Mouse (Mus musculus): ENCODE results near the gene Kazald1.
A peak's percentile ranks its signal among the peaks of the same experiment; 100 is the strongest.

Kazald1 gene

DNA sequence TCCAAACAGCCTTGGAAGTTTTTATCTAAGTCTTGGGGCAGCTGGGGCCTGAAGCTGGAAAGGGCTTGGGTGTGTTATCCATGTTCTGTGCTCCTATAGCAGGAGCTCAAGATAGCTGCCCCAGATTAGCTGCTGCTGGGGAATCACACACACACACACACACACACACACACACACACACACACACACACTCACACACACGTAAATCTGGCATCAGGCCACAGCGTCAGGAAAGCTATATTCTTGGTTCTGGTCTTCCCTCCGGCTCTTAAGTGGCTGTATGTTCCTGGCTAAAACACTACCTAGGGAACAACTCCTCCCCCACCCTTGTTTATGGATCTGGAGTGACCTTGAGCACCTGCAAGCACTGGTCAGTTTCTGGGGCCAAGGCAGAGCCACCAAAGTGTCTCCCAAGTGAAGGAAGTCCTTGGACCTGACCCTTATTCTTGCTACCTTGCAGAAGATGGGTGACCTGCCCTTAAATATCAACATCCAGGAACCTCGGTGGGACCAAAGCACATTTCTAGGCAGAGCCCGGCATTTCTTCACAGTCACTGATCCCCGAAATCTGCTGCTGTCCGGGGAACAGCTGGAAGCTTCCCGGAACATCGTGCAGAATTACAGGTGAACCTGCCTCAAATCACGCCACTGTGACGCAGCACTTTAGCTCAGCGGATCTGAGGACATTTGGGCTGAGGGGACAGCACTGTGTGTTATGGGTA is 26.2 kb upstream of the Kazald1 start:
- no peak for DNase-seq

DNA sequence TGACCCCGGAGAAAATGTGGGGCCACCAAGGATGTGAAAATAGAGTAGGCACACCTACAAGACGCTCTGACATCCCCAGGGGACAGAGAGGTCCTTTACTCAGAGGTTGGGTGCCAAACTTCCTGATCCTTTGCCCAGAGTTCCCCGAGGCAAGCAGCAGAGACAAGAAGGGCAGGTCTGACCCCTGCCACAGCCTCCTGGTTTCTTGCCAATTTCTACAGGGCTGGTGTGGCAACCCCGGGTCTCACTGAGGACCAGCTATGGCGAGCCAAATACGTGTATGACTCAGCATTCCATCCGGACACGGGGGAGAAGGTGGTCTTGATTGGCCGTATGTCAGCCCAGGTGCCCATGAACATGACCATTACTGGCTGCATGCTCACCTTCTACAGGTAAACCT is 25.5 kb upstream of the Kazald1 start:
- DNase-seq, result no peak

DNA sequence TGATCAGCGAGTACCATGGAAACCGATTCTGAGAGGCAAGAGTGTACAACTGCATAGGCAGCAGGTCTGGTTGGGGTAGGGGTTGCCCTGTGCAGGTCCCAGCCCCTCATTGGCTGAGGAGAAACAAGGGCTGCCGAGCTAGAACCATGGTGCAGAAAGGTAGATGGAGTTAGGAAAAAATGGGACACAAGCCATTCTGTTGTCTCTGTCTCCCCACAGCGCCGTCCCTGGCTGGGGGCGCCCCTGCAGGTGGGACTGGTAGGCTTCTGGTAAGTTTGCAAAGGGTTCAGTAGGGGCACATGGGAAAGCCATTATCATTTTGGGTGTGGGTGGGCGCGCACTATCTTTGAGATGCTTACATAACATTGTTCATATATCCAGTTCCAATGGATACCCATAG is 21.6 kb upstream of the Kazald1 start:
- no peak for DNase-seq

DNA sequence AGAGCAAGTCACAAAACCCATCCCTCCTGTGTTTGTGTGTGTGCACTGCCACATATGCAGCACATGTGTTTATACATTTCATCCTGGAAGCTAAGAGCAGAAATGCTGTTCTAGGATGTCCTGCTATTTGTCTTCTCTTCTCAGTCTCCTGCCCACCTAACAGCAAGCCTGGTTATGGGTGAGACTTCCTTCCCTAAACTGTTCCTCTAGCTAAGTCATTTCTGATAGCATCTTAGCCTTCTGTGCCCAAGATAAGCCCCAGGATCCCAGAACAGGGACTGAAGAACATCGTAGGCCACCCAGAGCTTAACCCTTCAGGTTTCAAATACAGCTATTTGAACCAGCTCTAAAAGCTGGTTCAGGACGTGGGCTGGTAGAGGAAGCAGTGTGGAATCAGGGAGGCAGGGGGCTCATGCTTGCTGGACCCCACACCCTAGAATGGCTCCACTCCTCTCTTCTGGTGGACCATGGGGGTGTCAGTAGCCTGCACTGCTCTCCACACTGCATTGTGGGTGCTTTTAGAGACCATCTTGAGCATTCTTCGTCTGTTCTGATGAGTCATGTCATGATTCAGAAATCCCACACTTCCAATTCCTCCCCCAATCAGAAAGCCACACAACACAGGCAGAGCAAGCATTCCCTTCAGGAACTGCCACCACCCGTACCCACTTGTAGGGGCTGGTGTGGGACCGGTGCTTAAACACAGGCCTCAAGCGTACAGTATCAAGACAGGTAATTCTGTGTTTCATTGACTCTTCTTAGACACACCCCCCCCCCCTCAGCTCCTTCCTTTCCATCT is 19.9 kb upstream of the Kazald1 start:
- no peak for DNase-seq

DNA sequence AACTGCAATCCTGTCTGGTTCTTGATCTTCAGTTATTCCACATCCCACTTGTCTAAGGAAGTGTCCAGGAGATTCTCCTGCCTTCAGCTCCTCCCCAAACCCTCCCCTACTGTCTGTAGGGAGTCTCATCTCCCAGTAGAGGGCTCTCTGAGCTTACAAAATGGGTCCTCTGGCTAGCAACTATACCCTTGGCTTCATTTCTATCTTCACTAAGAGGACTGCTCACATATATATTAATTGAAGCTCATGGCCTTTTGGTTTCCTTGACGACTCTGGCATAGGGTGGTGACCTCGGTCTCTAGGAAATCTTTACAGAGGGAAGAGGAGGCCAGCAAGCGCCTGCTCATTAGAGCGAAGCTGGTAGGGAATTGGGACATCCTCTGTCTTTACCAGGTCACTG is 18.7 kb upstream of the Kazald1 start:
- no peak for DNase-seq

DNA sequence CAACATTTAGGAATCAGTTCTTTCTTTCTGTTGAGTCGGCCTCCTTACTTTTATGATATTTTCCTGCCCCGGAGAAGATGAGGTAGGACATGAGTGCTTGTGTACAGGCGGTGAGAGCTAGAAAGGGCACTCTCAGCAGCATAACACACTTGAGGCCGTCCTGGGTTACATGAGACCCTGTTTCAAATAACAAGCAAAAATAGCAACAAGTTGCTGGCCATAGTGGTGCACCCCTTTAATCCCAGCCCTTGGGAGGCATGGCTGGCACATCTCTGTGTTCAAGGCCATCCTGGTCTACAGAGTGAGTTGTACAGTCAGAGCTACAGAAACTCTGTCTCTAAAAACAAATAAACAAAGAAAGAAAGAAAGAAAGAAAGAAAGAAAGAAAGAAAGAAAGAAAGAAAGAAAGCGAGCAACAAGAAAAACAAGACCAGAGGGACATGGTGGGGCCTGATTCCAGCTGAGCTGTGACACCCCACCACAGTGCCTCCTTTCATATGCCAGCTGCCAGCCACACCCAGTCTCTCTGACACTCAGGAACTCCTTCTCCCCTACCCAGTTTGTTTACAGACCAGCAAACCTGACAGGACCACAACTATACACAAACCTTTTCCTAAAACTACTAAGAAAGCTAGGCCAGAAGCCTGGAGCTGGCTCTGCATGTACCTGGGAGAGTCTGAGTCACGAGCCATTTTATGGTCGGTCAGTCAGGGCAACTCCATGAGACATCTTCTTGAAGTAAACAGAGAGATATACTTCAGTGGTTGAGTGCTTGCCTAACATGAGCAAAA is 17.9 kb upstream of the Kazald1 start:
- DNase-seq, result peak; percentile 46

- DNase-seq, result no peak
Observed at GRCm38 (mm10) chr19:45057724-45058112, 17.3 kb upstream of the Kazald1 start.

- peak; percentile 95 for DNase-seq
Observed at GRCm38 (mm10) chr19:45058113-45058839, 16.8 kb upstream of the Kazald1 start.

- DNase-seq, result peak; percentile 58
Observed at GRCm38 (mm10) chr19:45058841-45059240, 16.2 kb upstream of the Kazald1 start.

- peak; percentile 75 for DNase-seq
Observed at GRCm38 (mm10) chr19:45063565-45064292, 11.3 kb upstream of the Kazald1 start.

DNA sequence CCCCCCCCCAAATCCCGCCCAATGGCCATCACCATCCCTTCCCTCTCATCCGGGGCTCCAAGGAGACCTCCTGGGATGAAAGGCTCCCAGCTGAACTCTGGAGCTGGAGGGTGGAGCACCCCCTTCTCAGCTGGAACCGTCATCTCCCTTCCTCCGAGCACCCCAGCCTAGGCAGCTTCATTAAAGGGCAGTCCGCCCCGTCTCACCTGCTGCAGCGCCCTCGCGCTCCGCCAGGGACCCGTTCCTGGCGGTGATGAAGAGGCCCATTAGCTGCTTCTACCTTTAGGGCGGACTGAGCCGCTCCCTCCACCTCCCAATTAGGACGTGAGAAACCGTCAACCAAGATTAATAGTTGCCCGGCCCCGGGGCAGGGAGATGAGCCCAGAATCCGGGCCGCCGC is 9.8 kb upstream of the Kazald1 start:
- no peak for DNase-seq

DNA sequence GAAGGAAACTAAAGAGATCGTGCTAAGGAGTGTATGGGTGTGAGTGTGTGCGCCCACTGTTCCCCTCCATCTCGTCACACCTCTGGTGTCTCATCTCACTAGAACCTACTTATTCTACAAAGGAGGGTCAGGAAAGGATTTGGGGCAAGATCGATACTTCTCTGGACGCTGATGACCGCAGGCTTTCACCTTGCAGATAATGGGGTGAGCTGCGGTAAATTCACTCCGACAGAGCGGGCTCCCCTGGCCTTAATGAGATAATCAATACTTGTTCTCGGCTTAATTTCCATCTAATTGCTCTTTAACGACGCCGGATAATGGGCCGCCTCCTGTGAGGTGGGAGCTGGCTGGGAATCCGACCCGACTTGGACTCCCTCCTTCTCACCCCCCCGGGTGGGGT is 7.9 kb upstream of the Kazald1 start:
- no peak for DNase-seq

GRCm38 (mm10) chr19:45067758-45068510 is 7.1 kb upstream of the Kazald1 start:
- no peak for DNase-seq

DNA sequence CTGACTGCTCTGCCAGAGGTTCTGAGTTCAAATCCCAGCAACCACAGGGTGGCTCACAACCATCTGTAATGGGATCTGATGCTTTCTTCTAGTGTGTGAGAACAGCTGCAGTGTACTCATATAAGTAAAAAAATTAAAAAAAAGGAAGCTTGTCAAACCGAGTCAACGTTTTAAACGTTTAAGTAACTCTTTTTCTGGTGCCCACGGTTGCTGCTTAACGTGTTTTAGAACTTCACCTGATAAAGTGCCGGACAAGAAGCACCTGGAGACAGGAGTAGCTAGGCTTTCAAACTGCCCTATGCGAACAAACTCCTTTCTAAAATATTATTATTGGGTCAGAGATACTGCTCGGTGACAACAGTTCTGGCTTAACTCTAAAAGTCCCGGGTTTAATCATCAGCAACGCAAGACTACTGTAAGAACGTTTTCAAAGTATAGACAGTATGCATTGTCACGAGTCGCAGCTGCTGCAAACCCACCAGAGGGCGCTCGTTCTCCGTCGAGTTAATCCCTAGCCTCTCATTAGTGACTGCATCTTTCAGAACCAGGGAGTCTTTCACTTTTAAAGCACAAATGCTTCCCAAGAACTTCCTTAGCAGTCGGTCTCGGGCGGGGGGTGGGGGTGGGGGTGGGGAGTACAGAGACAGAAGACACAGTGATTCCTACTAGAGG is 1.0 kb upstream of the Kazald1 start:
- peak; percentile 94 for DNase-seq

GRCm38 (mm10) chr19:45075323-45076035 is 438 bp downstream of the Kazald1 start:
- no peak for DNase-seq

GRCm38 (mm10) chr19:45076036-45076575 is 1.1 kb downstream of the Kazald1 start:
- DNase-seq, result no peak

GRCm38 (mm10) chr19:45076586-45077510 is 1.8 kb downstream of the Kazald1 start:
- peak; percentile 67 for DNase-seq

Data from liver (tissue).